Mouse (Mus musculus): ENCODE measurements around the gene Pdss1.

- TF ChIP-seq CTCF (IDR thresholded peaks at IDR 0.05; ENCODE audit: insufficient read depth, low read length) (no peak), POLR2A (IDR thresholded peaks at IDR 0.05; ENCODE audit: borderline replicate concordance, extremely low read depth, low read depth, low read length) (no peak)
These were observed 66.4 kb downstream of the Pdss1 start for GRCm38 (mm10) chr2:22961681-22962080.

Data from lung, adult 2 months (tissue).